Mouse (Mus musculus) kidney, postnatal 0 days (tissue): Measurements from ENCODE around the gene Zfp12. TPM values are rescaled to one million over a fixed set of nuclear protein-coding genes. Genes with fewer than 3 reads are reported as not detected.
A peak's percentile ranks its signal among the peaks of the same experiment; 100 is the strongest.

Experiments used
- ATAC-seq: fragments of 200-750 bp; cut with Nextera tagmentation; replicated peaks from 2 replicates; pipeline ENCODE4 v1.8.0; 2017; ENCODE audit warnings: low read depth, moderate number of reproducible peaks, moderate TSS enrichment, moderate library complexity; ENCODE audit not compliant: low FRiP score
- DNase-seq: peaks from one replicate; pipeline ENCODE4 v3.0.0-alpha.2; 2016; ENCODE audit warnings: low spot score
- H3K27ac ChIP-seq: fragments of 300-500 bp; sonication (generic); 2 replicates; pipeline ENCODE4 v1.5.1; 2014; ENCODE audit warnings: mild to moderate bottlenecking
- H3K27me3 ChIP-seq: fragments of 300-500 bp; sonication (generic); 2 replicates; pipeline ENCODE4 v1.6.1; 2014; ENCODE audit warnings: low read length, mixed read lengths; ENCODE audit not compliant: insufficient read depth
- H3K36me3 ChIP-seq: fragments of 300-500 bp; sonication (generic); 2 replicates; pipeline ENCODE4 v1.6.1; 2014; ENCODE audit warnings: low read length, mixed read lengths; ENCODE audit not compliant: insufficient read depth
- H3K4me1 ChIP-seq: fragments of 300-500 bp; sonication (generic); replicated peaks from 2 replicates; pipeline ENCODE4 v1.6.1; 2014; ENCODE audit warnings: antibody characterized with exemption, low read length, mixed read lengths; ENCODE audit not compliant: insufficient read depth
- H3K4me2 ChIP-seq: fragments of 300-500 bp; sonication (generic); 2 replicates; pipeline ENCODE4 v1.6.1; 2014; ENCODE audit warnings: mild to moderate bottlenecking, low read length, moderate library complexity, mixed read lengths
- H3K4me3 ChIP-seq: fragments of 300-500 bp; sonication (generic); replicated peaks from 2 replicates; pipeline ENCODE4 v1.5.1; 2014; ENCODE audit warnings: low read depth, low read length
- H3K9ac ChIP-seq: fragments of 300-500 bp; sonication (generic); 2 replicates; pipeline ENCODE4 v1.6.1; 2014; ENCODE audit warnings: low read depth, low read length
- H3K9me3 ChIP-seq: fragments of 300-500 bp; sonication (generic); replicated peaks from 2 replicates; pipeline ENCODE4 v1.6.1; 2016; ENCODE audit warnings: low read length, inconsistent platforms, mixed read lengths
- CTCF ChIP-seq: IDR thresholded peaks from 2 replicates; pipeline ENCODE4 v1.5.1; 2016; ENCODE audit warnings: antibody characterized with exemption, low read depth, mild to moderate bottlenecking, moderate library complexity
- WGBS: fragments of 180-500 bp; shearing (Covaris S2); extraction: QIAGEN DNeasy Blood & Tissue Kit; methylation state at CpG from one replicate; pipeline ENCODE4 v1.1.7; 2014; 5-methylcytosine and 5-hydroxymethylcytosine counted together
- polyA plus RNA-seq: library from polyadenylated mRNA; unstranded; fragments of >200 nt; fragmentation: Nextera tagmentation; extraction: Ambion mirVana; gene quantifications from 2 replicates; pipeline ENCODE4 v1.2.1, GENCODE M21; 2015

The Zfp12 gene
- polyA plus RNA-seq, 1 experiment from 2014 or later = 9.9 TPM

GRCm38 (mm10) chr5:143213832-143214231, 21.1 kb upstream of the Zfp12 start:
- H3K9ac ChIP-seq = no peak overlapping the region
- WGBS = 57% methylated on average over 2 of the region's 2 CpGs
- H3K4me2 ChIP-seq = no peak overlapping the region
- DNase-seq = no peak
- no peak for TF ChIP-seq CTCF
- no peaks in the 10 kb centered on the region for H3K9me3 ChIP-seq
- H3K27me3 ChIP-seq = no peaks in the 10 kb centered on the region
- no peaks in the 10 kb centered on the region for H3K4me1 ChIP-seq
- no peak overlapping the region for H3K4me3 ChIP-seq
- no peaks in the 10 kb centered on the region for H3K36me3 ChIP-seq
- ATAC-seq = no peak
- no peak overlapping the region for H3K27ac ChIP-seq

- no peak for ATAC-seq
Observed at GRCm38 (mm10) chr5:143220996-143221395, 14.0 kb upstream of the Zfp12 start.

GRCm38 (mm10) chr5:143222287-143222686, 12.7 kb upstream of the Zfp12 start:
- Histone ChIP-seq H3K4me2 (no peak overlapping the region), H3K4me3 (no peak overlapping the region), H3K27me3 (no peaks in the 10 kb centered on the region), H3K36me3 (no peaks in the 10 kb centered on the region), H3K4me1 (no peaks in the 10 kb centered on the region), H3K9ac (no peak overlapping the region), H3K9me3 (no peaks in the 10 kb centered on the region), H3K27ac (no peak overlapping the region)
- DNase-seq = no peak
- WGBS = 76% methylated on average over 1 of the region's 1 CpGs
- no peak for ATAC-seq
- no peak for TF ChIP-seq CTCF

More at GRCm38 (mm10) chr5:143220996-143221395, 14.0 kb upstream of the Zfp12 start:
- no peaks in the 10 kb centered on the region for H3K36me3 ChIP-seq
- no peaks in the 10 kb centered on the region for H3K4me1 ChIP-seq
- H3K27ac ChIP-seq = no peak overlapping the region
- no peak for TF ChIP-seq CTCF
- DNase-seq = no peak
- H3K9ac ChIP-seq = no peak overlapping the region
- H3K9me3 ChIP-seq = no peaks in the 10 kb centered on the region
- no peaks in the 10 kb centered on the region for H3K27me3 ChIP-seq
- WGBS = 79% methylated on average over 4 of the region's 5 CpGs
- H3K4me2 ChIP-seq = no peak overlapping the region
- H3K4me3 ChIP-seq = no peak overlapping the region

GRCm38 (mm10) chr5:143226790-143227189, 8.2 kb upstream of the Zfp12 start, which contains the start of gene Spdye4a:
Spdye4a (minus strand) TSS chr5:143226890.
- no peak for ATAC-seq
- no peaks in the 10 kb centered on the region for H3K4me1 ChIP-seq

GRCm38 (mm10) chr5:143236036-143236435, 1.1 kb downstream of the Zfp12 start:
- ATAC-seq = no peak
- Histone ChIP-seq H3K4me1 (peaks cover 9% of the 10 kb centered on the region; the same call in 1 of the 2 replicates), H3K4me3 (peak overlapping the region; percentile 93), H3K9ac (peak overlapping the region; percentile 92; the same call in 1 of the 2 replicates), H3K4me2 (peak overlapping the region; percentile 88), H3K27ac (no peak overlapping the region), H3K9me3 (no peaks in the 10 kb centered on the region), H3K27me3 (no peaks in the 10 kb centered on the region), H3K36me3 (peaks cover 17% of the 10 kb centered on the region; the same call in 1 of the 2 replicates)
- no peak for TF ChIP-seq CTCF
- 35% methylated on average over 9 of the region's 9 CpGs for WGBS
- DNase-seq = peak; percentile 54

More at GRCm38 (mm10) chr5:143226790-143227189, 8.2 kb upstream of the Zfp12 start, which contains the start of gene Spdye4a:
- Histone ChIP-seq H3K27ac (no peak within 1 kb of the TSS), H3K4me2 (no peak within 1 kb of the TSS), H3K36me3 (no peaks in the 10 kb centered on the region), H3K4me3 (no peak within 1 kb of the TSS), H3K9me3 (no peaks in the 10 kb centered on the region), H3K9ac (no peak within 1 kb of the TSS), H3K27me3 (no peaks in the 10 kb centered on the region)
- 82% methylated on average over 3 of the region's 3 CpGs for WGBS
- TF ChIP-seq CTCF = no peak
- DNase-seq = no peak

- Histone ChIP-seq H3K9me3 (no peaks in the 10 kb centered on the region), H3K36me3 (peaks cover 74% of the 10 kb centered on the region), H3K4me3 (no peak overlapping the region), H3K4me1 (no peaks in the 10 kb centered on the region), H3K4me2 (no peak overlapping the region), H3K27me3 (no peaks in the 10 kb centered on the region), H3K9ac (no peak overlapping the region), H3K27ac (no peak overlapping the region)
- 96% methylated on average over 26 of the region's 26 CpGs for WGBS
- ATAC-seq (no peak), DNase-seq (no peak)
- no peak for TF ChIP-seq CTCF
Observed at GRCm38 (mm10) chr5:143244926-143245325, 10.0 kb downstream of the Zfp12 start.

- Histone ChIP-seq H3K27ac (no peak overlapping the region), H3K36me3 (peaks cover 19% of the 10 kb centered on the region; the same call in 1 of the 2 replicates), H3K4me3 (no peak overlapping the region), H3K9ac (no peak overlapping the region), H3K9me3 (no peaks in the 10 kb centered on the region), H3K27me3 (peaks cover 53% of the 10 kb centered on the region), H3K4me2 (no peak overlapping the region), H3K4me1 (peaks cover 20% of the 10 kb centered on the region)
- TF ChIP-seq CTCF = no peak
- WGBS = 58% methylated on average over 6 of the region's 6 CpGs
- ATAC-seq (no peak), DNase-seq (no peak)
Observed at GRCm38 (mm10) chr5:143252039-143252438, 17.1 kb downstream of the Zfp12 start.
